Mouse (Mus musculus): ENCODE data around the gene Gpr142.
A peak's percentile ranks its signal among the peaks of the same experiment; 100 is the strongest.

Gene Gpr142

DNA sequence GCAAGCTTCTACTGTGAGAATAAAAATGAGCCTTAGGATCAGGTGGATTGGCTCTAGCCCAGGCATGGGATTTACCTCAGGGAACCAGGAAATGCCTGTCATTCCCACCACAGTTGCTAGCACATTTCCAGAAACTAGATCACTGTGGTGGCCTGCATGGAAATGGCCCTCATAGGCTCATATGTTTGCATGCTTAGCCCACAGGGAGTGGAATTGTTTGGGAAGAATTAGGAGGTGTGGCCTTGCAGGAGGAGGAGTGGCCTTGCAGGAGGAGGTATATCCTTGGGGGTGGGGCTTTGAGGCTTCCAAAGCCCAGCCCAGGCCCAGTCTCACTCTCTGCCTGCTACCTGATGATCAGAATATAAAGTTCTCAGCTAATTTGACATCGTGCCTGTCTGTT, 3.2 kb downstream of the Gpr142 start:
- no peak for DNase-seq (ENCODE audit: low read depth)

DNA sequence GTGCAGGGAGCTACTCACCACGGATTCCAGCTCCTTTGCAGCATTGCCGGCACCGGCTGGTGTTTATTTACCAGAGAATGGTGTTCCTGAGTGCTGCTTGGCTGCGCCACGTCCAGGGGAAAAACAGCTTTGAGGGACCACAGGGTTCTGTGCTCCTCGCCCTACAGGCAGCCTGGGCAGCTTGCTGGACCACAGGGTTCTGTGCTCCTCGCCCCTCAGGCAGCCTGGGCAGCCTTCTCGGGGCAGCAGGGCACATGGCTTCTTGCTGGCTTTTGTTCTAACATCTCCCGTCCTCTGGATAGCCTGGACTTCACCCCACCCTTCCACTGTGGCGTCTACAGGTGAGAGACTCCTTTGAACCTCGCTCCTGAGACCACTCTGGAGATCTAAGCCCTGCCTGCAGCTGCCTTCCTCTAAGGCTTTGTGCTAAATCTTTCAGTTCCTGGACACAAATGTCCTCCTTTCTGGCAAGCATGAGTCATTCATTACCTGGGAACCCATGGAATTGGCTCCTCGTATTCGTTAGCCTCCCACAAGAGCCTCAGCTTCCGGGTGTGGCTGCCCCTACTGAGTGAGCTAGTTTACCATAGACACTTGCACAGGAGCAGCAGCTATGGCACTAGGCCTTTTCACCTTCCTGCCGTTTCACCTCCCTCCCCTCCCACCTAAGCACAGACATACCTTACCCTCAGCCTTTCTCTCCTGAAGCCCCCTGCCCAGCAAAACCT, 4.0 kb downstream of the Gpr142 start:
- no peak for DNase-seq (ENCODE audit: low read depth)

- DNase-seq (ENCODE audit: low read depth): no peak
Observed at GRCm38 (mm10) chr11:114803990-114804389, 5.3 kb downstream of the Gpr142 start.

GRCm38 (mm10) chr11:114807025-114807424, 8.3 kb downstream of the Gpr142 start:
- no peak for DNase-seq (ENCODE audit: low read depth)

- no peak for DNase-seq (ENCODE audit: low read depth)
Observed at GRCm38 (mm10) chr11:114807686-114808427, 9.1 kb downstream of the Gpr142 start.

GRCm38 (mm10) chr11:114809371-114809770, 10.6 kb downstream of the Gpr142 start:
- no peak for DNase-seq (ENCODE audit: low read depth)

DNA sequence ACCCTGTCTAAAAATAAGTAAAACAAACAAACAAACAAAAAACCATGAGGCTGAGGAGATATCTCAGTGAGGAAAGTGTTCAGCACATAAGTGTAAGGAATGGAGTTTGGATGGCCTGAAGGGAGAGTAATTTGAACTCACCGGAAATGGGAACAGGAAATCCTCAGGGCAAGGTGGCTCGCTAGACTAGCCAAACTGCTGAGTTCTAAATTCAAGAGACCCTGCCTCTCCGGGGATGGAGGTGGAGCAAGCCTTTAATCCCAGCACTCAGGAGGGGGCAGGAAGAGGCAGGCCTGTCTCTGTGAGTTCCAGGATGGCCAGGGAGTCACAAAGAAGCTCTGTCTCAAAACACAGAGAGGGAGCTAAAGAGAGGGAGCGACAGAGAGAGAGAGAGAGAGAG, 11.6 kb downstream of the Gpr142 start:
- DNase-seq (ENCODE audit: low read depth): no peak

GRCm38 (mm10) chr11:114812731-114813240, 14.1 kb downstream of the Gpr142 start:
- DNase-seq (ENCODE audit: low read depth): peak; percentile 65

- no peak for DNase-seq (ENCODE audit: low read depth)
Observed at GRCm38 (mm10) chr11:114814873-114815592, 16.3 kb downstream of the Gpr142 start.

DNA sequence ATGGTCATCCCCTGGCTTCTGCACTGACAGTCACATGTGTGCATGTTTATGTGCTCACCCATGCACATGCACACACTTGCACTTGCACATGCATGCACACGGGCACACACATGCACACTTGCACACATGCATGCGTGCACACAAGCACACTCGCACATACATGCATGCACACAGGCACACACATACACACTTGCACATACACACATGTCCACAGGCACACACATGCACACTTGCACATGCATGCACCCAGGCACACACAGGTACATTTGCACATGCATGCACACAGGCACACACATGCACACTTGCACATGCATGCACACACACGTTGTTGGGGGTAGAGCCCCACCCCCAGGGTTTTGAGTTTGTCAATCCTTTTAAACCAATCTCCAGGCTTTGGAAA, 18.2 kb downstream of the Gpr142 start:
- no peak for DNase-seq (ENCODE audit: low read depth)

DNA sequence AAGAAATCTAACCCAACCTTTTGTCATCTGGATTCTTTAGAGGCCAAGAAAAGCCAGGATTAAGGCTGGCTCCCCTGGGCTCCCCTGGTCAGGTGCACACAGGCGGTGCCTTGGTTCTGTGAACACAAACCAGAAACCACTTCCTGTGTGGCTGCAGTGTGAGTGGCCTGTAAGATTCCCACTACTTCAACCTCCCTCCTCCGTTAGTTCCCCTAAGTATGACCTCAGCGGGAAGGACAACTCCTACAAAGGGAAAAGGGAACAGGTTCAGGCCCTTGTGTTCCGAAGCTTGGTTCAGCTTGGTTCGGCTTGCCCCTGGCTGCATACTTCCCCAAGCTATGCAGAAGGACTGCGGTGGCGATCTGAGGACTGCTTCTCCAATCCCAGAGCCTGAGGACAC, 19.5 kb downstream of the Gpr142 start:
- no peak for DNase-seq (ENCODE audit: low read depth)

GRCm38 (mm10) chr11:114819110-114819509, 20.4 kb downstream of the Gpr142 start:
- DNase-seq (ENCODE audit: low read depth): no peak

DNA sequence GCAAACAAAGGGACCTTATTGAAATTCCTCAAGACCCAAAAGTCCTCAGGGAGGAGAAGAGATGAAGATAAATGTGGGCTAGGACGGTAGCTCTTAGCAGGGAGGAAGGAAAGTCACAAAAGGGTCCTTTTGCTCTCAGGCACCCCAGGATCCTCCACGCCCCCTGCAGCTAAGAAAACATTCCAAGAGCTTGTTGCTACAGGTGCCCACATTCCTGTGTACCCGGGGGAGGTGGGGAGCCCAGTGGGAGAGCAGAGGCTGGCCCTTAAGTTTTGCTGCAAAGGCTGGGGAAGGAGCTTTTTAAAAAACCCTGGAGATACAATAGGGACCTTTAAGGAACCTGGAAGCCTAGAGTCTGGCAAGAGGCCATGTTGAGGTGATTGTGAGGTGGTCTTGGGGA, 21.7 kb downstream of the Gpr142 start:
- no peak for DNase-seq (ENCODE audit: low read depth)

- DNase-seq (ENCODE audit: low read depth): no peak
Observed at GRCm38 (mm10) chr11:114821325-114821724, 22.6 kb downstream of the Gpr142 start.

GRCm38 (mm10) chr11:114822727-114823126, 24.0 kb downstream of the Gpr142 start:
- no peak for DNase-seq (ENCODE audit: low read depth)

DNA sequence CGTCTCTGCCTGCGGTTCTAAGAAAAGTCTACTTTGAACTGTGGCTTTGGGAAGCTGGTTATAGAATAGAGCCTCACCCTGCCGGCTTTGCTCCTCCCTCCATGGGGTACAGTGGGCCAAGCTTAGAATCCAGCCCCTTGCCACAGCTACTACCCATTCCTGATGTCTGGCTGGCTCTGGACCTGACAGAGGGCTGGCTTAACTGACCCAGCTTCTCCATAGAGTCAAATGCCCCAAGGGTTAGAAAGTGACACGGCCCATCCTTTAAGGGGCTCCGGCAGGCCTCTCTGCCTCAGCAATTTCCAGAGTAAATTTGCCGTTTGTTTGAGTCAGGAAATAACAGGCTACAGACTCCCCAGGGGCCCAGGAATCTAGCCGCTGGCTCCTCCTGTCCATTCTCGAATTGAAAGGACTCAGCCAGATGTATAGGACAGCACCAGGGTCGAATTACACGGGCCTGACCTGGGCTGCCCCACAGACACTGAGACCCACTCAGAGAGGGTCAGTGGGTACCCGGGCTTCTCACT, 24.5 kb downstream of the Gpr142 start:
- no peak for DNase-seq (ENCODE audit: low read depth)

DNA sequence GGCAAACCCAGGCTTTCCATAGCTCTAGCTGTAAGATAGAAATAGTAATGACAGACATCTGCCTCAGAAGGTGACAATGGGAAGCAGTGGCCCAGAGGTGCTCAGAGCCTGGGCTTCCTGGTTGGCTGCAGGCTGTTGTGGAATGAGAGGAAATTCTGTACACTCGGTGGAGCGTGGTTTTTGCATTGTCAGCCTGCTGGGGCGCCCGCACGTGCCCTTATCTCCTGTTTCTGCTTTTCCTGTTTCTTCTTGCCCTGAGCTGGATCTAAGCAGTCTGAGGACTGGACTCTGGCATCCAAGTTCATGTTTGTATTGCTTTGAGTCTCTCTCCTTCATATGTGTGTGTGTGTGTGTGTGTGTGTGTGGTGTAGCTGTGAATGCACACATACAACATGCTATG, 28.0 kb downstream of the Gpr142 start:
- no peak for DNase-seq (ENCODE audit: low read depth)

DNA sequence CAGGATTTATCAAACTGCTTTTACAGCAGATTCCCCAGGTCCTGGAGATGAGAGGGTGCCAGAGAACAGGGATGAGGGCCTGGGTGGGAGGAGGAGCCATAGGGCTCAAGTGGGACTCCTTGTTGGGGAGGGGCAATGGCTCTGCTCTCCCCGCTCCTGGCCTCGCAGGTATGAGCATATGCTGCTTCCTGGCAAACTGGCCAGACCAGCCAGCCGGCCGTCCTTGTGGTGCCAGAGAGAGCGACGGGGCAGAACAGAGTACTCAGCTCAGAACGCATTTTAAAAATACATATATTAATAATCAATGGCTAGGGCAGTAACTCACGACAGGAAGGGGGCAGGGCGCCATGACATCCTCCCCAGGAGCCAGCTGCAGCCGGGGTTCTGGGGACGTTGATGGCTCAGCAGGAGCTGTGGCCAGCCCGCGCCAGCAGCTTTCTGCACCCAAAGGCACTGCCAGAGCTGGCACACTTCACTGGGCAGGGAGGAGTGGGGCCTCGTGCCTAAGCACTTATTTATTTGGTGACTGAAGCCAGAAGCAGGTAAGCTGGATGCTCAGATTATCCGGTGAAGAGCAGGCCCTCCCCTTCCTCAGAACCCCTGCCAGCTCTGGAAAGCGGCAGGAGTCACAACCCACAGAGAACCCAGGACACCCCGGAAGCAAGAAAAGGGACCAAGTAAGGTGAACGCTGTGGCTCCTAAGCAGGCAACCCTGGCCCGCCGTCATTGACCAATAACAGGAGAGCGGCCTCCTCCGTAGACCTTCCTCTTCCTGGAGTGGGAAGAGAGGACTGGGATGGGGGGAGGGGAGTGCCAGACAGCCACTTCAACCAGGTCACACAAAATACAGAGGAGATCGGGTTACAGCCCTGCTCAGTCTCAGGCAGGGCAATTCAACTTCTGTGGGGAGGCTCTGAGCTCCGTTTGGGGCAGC, 31.0 kb downstream of the Gpr142 start:
- no peak for DNase-seq (ENCODE audit: low read depth)

- DNase-seq (ENCODE audit: low read depth): no peak
Observed at GRCm38 (mm10) chr11:114830433-114830773, 31.7 kb downstream of the Gpr142 start.

- no peak for DNase-seq (ENCODE audit: low read depth)
Observed at GRCm38 (mm10) chr11:114833166-114833565, 34.4 kb downstream of the Gpr142 start.

GRCm38 (mm10) chr11:114843818-114844463, 45.2 kb downstream of the Gpr142 start:
- no peak for DNase-seq (ENCODE audit: low read depth)
